Mouse (Mus musculus) heart, postnatal 0 days (tissue): ENCODE measurements around the gene Agtr1a.

Experiments
- CTCF ChIP-seq: IDR thresholded peaks from 2 replicates; pipeline ENCODE4 v1.5.1; 2016; ENCODE audit warnings: antibody characterized with exemption, control low read depth, low read depth
- EP300 ChIP-seq: IDR thresholded peaks from 2 replicates; pipeline ENCODE4 v1.6.1; 2016; ENCODE audit warnings: antibody characterized with exemption, low read depth

GRCm38 (mm10) chr13:30361002-30361401 is 24.8 kb downstream of the Agtr1a start:
- TF ChIP-seq CTCF (no peak), EP300 (no peak)
